Mouse (Mus musculus): Measurements from ENCODE around the gene Cfap20. TPM values are rescaled to one million over a fixed set of nuclear protein-coding genes. Genes with fewer than 3 reads are reported as not detected.
A peak's percentile ranks its signal among the peaks of the same experiment; 100 is the strongest.
"Not testable (repeated sequence)": the region's sequence is repeated elsewhere in the genome, so short reads cannot be mapped to it uniquely, and the experiment has no call there.

The Cfap20 gene
- polyA plus RNA-seq, 1 experiment from 2014 or later, result 128 TPM

- H3K36me3 ChIP-seq (ENCODE audit: control insufficient read depth, insufficient read depth, low read length), result no peaks in the 10 kb centered on the region
- no peak overlapping the region for H3K4me3 ChIP-seq (ENCODE audit: low read depth, low read length)
- H3K9ac ChIP-seq (ENCODE audit: low read length), result no peak overlapping the region
- H3K4me1 ChIP-seq (ENCODE audit: control insufficient read depth, insufficient read depth, low read length), result no peaks in the 10 kb centered on the region
- no peak overlapping the region; the same call in 1 of the 2 replicates for H3K4me2 ChIP-seq (ENCODE audit: low read depth)
- ATAC-seq (ENCODE audit: insufficient read depth, low FRiP score, low TSS enrichment) (no peak), DNase-seq (ENCODE audit: low spot score) (no peak)
- no peak overlapping the region for H3K27ac ChIP-seq (ENCODE audit: low read depth, low read length)
- no peaks in the 10 kb centered on the region for H3K27me3 ChIP-seq (ENCODE audit: control insufficient read depth, insufficient read depth, low read length)
- no peaks in the 10 kb centered on the region for H3K9me3 ChIP-seq (ENCODE audit: control insufficient read depth, low read length)
- WGBS, result 83% methylated on average over 3 of the region's 3 CpGs
These were observed 50.2 kb downstream of the Cfap20 start for GRCm38 (mm10) chr8:95384501-95384900.

GRCm38 (mm10) chr8:95381595-95381994 is 53.1 kb downstream of the Cfap20 start:
- 90% methylated on average over 3 of the region's 3 CpGs for WGBS
- no peak for ATAC-seq (ENCODE audit: insufficient read depth, low FRiP score, low TSS enrichment)
- H3K4me2 ChIP-seq (ENCODE audit: low read depth), result no peak overlapping the region

GRCm38 (mm10) chr8:95380953-95381352 is 53.7 kb downstream of the Cfap20 start:
- Histone ChIP-seq H3K4me1 (ENCODE audit: control insufficient read depth, insufficient read depth, low read length) (no peaks in the 10 kb centered on the region), H3K36me3 (ENCODE audit: control insufficient read depth, insufficient read depth, low read length) (no peaks in the 10 kb centered on the region), H3K9ac (ENCODE audit: low read length) (no peak overlapping the region), H3K27me3 (ENCODE audit: control insufficient read depth, insufficient read depth, low read length) (no peaks in the 10 kb centered on the region), H3K4me2 (ENCODE audit: low read depth) (no peak overlapping the region), H3K4me3 (ENCODE audit: low read depth, low read length) (no peak overlapping the region), H3K9me3 (ENCODE audit: control insufficient read depth, low read length) (no peaks in the 10 kb centered on the region), H3K27ac (ENCODE audit: low read depth, low read length) (no peak overlapping the region)
- ATAC-seq (ENCODE audit: insufficient read depth, low FRiP score, low TSS enrichment), result no peak
- DNase-seq (ENCODE audit: low spot score), result no peak

More at GRCm38 (mm10) chr8:95381595-95381994, 53.1 kb downstream of the Cfap20 start:
- H3K4me1 ChIP-seq (ENCODE audit: control insufficient read depth, insufficient read depth, low read length), result no peaks in the 10 kb centered on the region
- H3K36me3 ChIP-seq (ENCODE audit: control insufficient read depth, insufficient read depth, low read length), result no peaks in the 10 kb centered on the region
- no peak overlapping the region for H3K27ac ChIP-seq (ENCODE audit: low read depth, low read length)
- H3K27me3 ChIP-seq (ENCODE audit: control insufficient read depth, insufficient read depth, low read length), result no peaks in the 10 kb centered on the region
- no peak overlapping the region for H3K9ac ChIP-seq (ENCODE audit: low read length)
- no peak overlapping the region for H3K4me3 ChIP-seq (ENCODE audit: low read depth, low read length)
- no peaks in the 10 kb centered on the region for H3K9me3 ChIP-seq (ENCODE audit: control insufficient read depth, low read length)
- no peak for DNase-seq (ENCODE audit: low spot score)

GRCm38 (mm10) chr8:95378928-95379327 is 55.7 kb downstream of the Cfap20 start:
- not testable (repeated sequence) for H3K27ac ChIP-seq (ENCODE audit: low read depth, low read length); ATAC-seq (ENCODE audit: insufficient read depth, low FRiP score, low TSS enrichment); H3K27me3 ChIP-seq (ENCODE audit: control insufficient read depth, insufficient read depth, low read length); H3K9ac ChIP-seq (ENCODE audit: low read length); H3K9me3 ChIP-seq (ENCODE audit: control insufficient read depth, low read length); H3K4me1 ChIP-seq (ENCODE audit: control insufficient read depth, insufficient read depth, low read length); H3K4me3 ChIP-seq (ENCODE audit: low read depth, low read length); DNase-seq (ENCODE audit: low spot score); H3K36me3 ChIP-seq (ENCODE audit: control insufficient read depth, insufficient read depth, low read length); H3K4me2 ChIP-seq (ENCODE audit: low read depth)
- WGBS, result 95% methylated on average over 11 of the region's 11 CpGs

- Histone ChIP-seq H3K9ac (ENCODE audit: low read length) (no peak overlapping the region), H3K27me3 (ENCODE audit: control insufficient read depth, insufficient read depth, low read length) (no peaks in the 10 kb centered on the region), H3K36me3 (ENCODE audit: control insufficient read depth, insufficient read depth, low read length) (no peaks in the 10 kb centered on the region), H3K9me3 (ENCODE audit: control insufficient read depth, low read length) (no peaks in the 10 kb centered on the region), H3K27ac (ENCODE audit: low read depth, low read length) (no peak overlapping the region), H3K4me1 (ENCODE audit: control insufficient read depth, insufficient read depth, low read length) (no peaks in the 10 kb centered on the region), H3K4me3 (ENCODE audit: low read depth, low read length) (no peak overlapping the region), H3K4me2 (ENCODE audit: low read depth) (no peak overlapping the region)
- DNase-seq (ENCODE audit: low spot score), result no peak
- no peak for ATAC-seq (ENCODE audit: insufficient read depth, low FRiP score, low TSS enrichment)
- WGBS, result 62% methylated on average over 7 of the region's 7 CpGs
These were observed 56.8 kb downstream of the Cfap20 start for GRCm38 (mm10) chr8:95377863-95378291.

- Histone ChIP-seq H3K9ac (ENCODE audit: low read length) (no peak overlapping the region), H3K27ac (ENCODE audit: low read depth, low read length) (no peak overlapping the region), H3K4me2 (ENCODE audit: low read depth) (no peak overlapping the region), H3K27me3 (ENCODE audit: control insufficient read depth, insufficient read depth, low read length) (no peaks in the 10 kb centered on the region), H3K4me3 (ENCODE audit: low read depth, low read length) (no peak overlapping the region), H3K4me1 (ENCODE audit: control insufficient read depth, insufficient read depth, low read length) (no peaks in the 10 kb centered on the region), H3K9me3 (ENCODE audit: control insufficient read depth, low read length) (no peaks in the 10 kb centered on the region), H3K36me3 (ENCODE audit: control insufficient read depth, insufficient read depth, low read length) (no peaks in the 10 kb centered on the region)
- ATAC-seq (ENCODE audit: insufficient read depth, low FRiP score, low TSS enrichment) (no peak), DNase-seq (ENCODE audit: low spot score) (no peak)
- 83% methylated on average over 4 of the region's 4 CpGs for WGBS
These were observed 57.6 kb downstream of the Cfap20 start for GRCm38 (mm10) chr8:95377101-95377500.

- ATAC-seq (ENCODE audit: insufficient read depth, low FRiP score, low TSS enrichment) (0 out of 2 replicates have a peak, but pooled peaks have one; percentile 35), DNase-seq (ENCODE audit: low spot score) (no peak)
- no peaks in the 10 kb centered on the region for H3K9me3 ChIP-seq (ENCODE audit: control insufficient read depth, low read length)
- no peak overlapping the region for H3K4me3 ChIP-seq (ENCODE audit: low read depth, low read length)
- no peak overlapping the region for H3K9ac ChIP-seq (ENCODE audit: low read length)
- no peak overlapping the region for H3K4me2 ChIP-seq (ENCODE audit: low read depth)
- 79% methylated on average over 12 of the region's 12 CpGs for WGBS
- no peaks in the 10 kb centered on the region for H3K36me3 ChIP-seq (ENCODE audit: control insufficient read depth, insufficient read depth, low read length)
- no peak overlapping the region for H3K27ac ChIP-seq (ENCODE audit: low read depth, low read length)
- H3K27me3 ChIP-seq (ENCODE audit: control insufficient read depth, insufficient read depth, low read length), result no peaks in the 10 kb centered on the region
- no peaks in the 10 kb centered on the region for H3K4me1 ChIP-seq (ENCODE audit: control insufficient read depth, insufficient read depth, low read length)
These were observed 58.2 kb downstream of the Cfap20 start for GRCm38 (mm10) chr8:95376309-95376999.

GRCm38 (mm10) chr8:95375374-95375930 is 59.2 kb downstream of the Cfap20 start:
- DNase-seq (ENCODE audit: low spot score), result no peak
- Histone ChIP-seq H3K9me3 (ENCODE audit: control insufficient read depth, low read length) (no peaks in the 10 kb centered on the region), H3K4me2 (ENCODE audit: low read depth) (no peak overlapping the region), H3K4me3 (ENCODE audit: low read depth, low read length) (no peak overlapping the region), H3K4me1 (ENCODE audit: control insufficient read depth, insufficient read depth, low read length) (no peaks in the 10 kb centered on the region), H3K27me3 (ENCODE audit: control insufficient read depth, insufficient read depth, low read length) (no peaks in the 10 kb centered on the region), H3K9ac (ENCODE audit: low read length) (no peak overlapping the region), H3K36me3 (ENCODE audit: control insufficient read depth, insufficient read depth, low read length) (no peaks in the 10 kb centered on the region), H3K27ac (ENCODE audit: low read depth, low read length) (no peak overlapping the region)
- 88% methylated on average over 7 of the region's 7 CpGs for WGBS
- ATAC-seq (ENCODE audit: insufficient read depth, low FRiP score, low TSS enrichment), result no peak

- DNase-seq (ENCODE audit: low spot score), result no peak
- WGBS, result 86% methylated on average over 3 of the region's 3 CpGs
- no peak overlapping the region for H3K4me2 ChIP-seq (ENCODE audit: low read depth)
These were observed 60.2 kb downstream of the Cfap20 start for GRCm38 (mm10) chr8:95374429-95374828.

More at GRCm38 (mm10) chr8:95374429-95374828, 60.2 kb downstream of the Cfap20 start:
- Histone ChIP-seq H3K27me3 (ENCODE audit: control insufficient read depth, insufficient read depth, low read length) (no peaks in the 10 kb centered on the region), H3K4me1 (ENCODE audit: control insufficient read depth, insufficient read depth, low read length) (no peaks in the 10 kb centered on the region), H3K4me3 (ENCODE audit: low read depth, low read length) (no peak overlapping the region), H3K36me3 (ENCODE audit: control insufficient read depth, insufficient read depth, low read length) (no peaks in the 10 kb centered on the region), H3K9me3 (ENCODE audit: control insufficient read depth, low read length) (no peaks in the 10 kb centered on the region), H3K27ac (ENCODE audit: low read depth, low read length) (no peak overlapping the region), H3K9ac (ENCODE audit: low read length) (no peak overlapping the region)
- ATAC-seq (ENCODE audit: insufficient read depth, low FRiP score, low TSS enrichment), result no peak
